Mouse (Mus musculus): ENCODE measurements around the gene Wee1. TPM values are rescaled to one million over a fixed set of nuclear protein-coding genes. Genes with fewer than 3 reads are reported as not detected.
"Not testable (repeated sequence)": the region's sequence is repeated elsewhere in the genome, so short reads cannot be mapped to it uniquely, and the experiment has no call there.

Gene Wee1
- 8.5 and 21.9 TPM in 2 replicates for total RNA-seq (2015; ENCODE audit: low replicate concordance)
- 6.8 and 9.5 TPM in 2 replicates for total RNA-seq (2017; ENCODE audit: low replicate concordance)

GRCm38 (mm10) chr7:110121516-110122288, at the start of gene Wee1:
Gene Wee1 (plus strand): TSS chr7:110122046.
- peak; percentile 90 for ATAC-seq (replicated peaks; ENCODE audit: low FRiP score, poor library complexity, severe bottlenecking)

- ATAC-seq (replicated peaks; ENCODE audit: low FRiP score, poor library complexity, severe bottlenecking) = no peak
Observed at GRCm38 (mm10) chr7:110078168-110078567, 43.7 kb upstream of the Wee1 start.

- peak; percentile 71 for ATAC-seq (replicated peaks; ENCODE audit: low FRiP score, poor library complexity, severe bottlenecking)
Observed at GRCm38 (mm10) chr7:110083386-110084165, 38.3 kb upstream of the Wee1 start.

- ATAC-seq (replicated peaks; ENCODE audit: low FRiP score, poor library complexity, severe bottlenecking) = no peak
Observed at GRCm38 (mm10) chr7:110085217-110085616, 36.6 kb upstream of the Wee1 start.

- ATAC-seq (replicated peaks; ENCODE audit: low FRiP score, poor library complexity, severe bottlenecking) = no peak
Observed at GRCm38 (mm10) chr7:110087914-110088313, 33.9 kb upstream of the Wee1 start.

- no peak for ATAC-seq (replicated peaks; ENCODE audit: low FRiP score, poor library complexity, severe bottlenecking)
Observed at GRCm38 (mm10) chr7:110091670-110092069, 30.2 kb upstream of the Wee1 start.

GRCm38 (mm10) chr7:110096332-110096731, 25.5 kb upstream of the Wee1 start:
- ATAC-seq (replicated peaks; ENCODE audit: low FRiP score, poor library complexity, severe bottlenecking) = no peak

- ATAC-seq (replicated peaks; ENCODE audit: low FRiP score, poor library complexity, severe bottlenecking) = no peak
Observed at GRCm38 (mm10) chr7:110097106-110097793, 24.6 kb upstream of the Wee1 start.

- ATAC-seq (replicated peaks; ENCODE audit: low FRiP score, poor library complexity, severe bottlenecking) = no peak
Observed at GRCm38 (mm10) chr7:110100854-110101253, 21.0 kb upstream of the Wee1 start.

- no peak for ATAC-seq (replicated peaks; ENCODE audit: low FRiP score, poor library complexity, severe bottlenecking)
Observed at GRCm38 (mm10) chr7:110101266-110101665, 20.6 kb upstream of the Wee1 start.

GRCm38 (mm10) chr7:110105041-110105440, 16.8 kb upstream of the Wee1 start:
- ATAC-seq (replicated peaks; ENCODE audit: low FRiP score, poor library complexity, severe bottlenecking) = no peak

- ATAC-seq (replicated peaks; ENCODE audit: low FRiP score, poor library complexity, severe bottlenecking) = no peak
Observed at GRCm38 (mm10) chr7:110106633-110107032, 15.2 kb upstream of the Wee1 start.

- not testable (repeated sequence) for ATAC-seq (replicated peaks; ENCODE audit: low FRiP score, poor library complexity, severe bottlenecking)
Observed at GRCm38 (mm10) chr7:110108524-110108923, 13.3 kb upstream of the Wee1 start.

GRCm38 (mm10) chr7:110108967-110109610, 12.8 kb upstream of the Wee1 start:
- ATAC-seq (replicated peaks; ENCODE audit: low FRiP score, poor library complexity, severe bottlenecking) = 0 out of 2 replicates have a peak, but pooled peaks have one; percentile 24

- ATAC-seq (replicated peaks; ENCODE audit: low FRiP score, poor library complexity, severe bottlenecking) = no peak
Observed at GRCm38 (mm10) chr7:110110061-110110656, 11.7 kb upstream of the Wee1 start.

- ATAC-seq (replicated peaks; ENCODE audit: low FRiP score, poor library complexity, severe bottlenecking) = no peak
Observed at GRCm38 (mm10) chr7:110114699-110115098, 7.1 kb upstream of the Wee1 start.

- no peak for ATAC-seq (replicated peaks; ENCODE audit: low FRiP score, poor library complexity, severe bottlenecking)
Observed at GRCm38 (mm10) chr7:110116731-110117291, 5.0 kb upstream of the Wee1 start.

- ATAC-seq (replicated peaks; ENCODE audit: low FRiP score, poor library complexity, severe bottlenecking) = no peak
Observed at GRCm38 (mm10) chr7:110118448-110118847, 3.4 kb upstream of the Wee1 start.

- no peak for ATAC-seq (replicated peaks; ENCODE audit: low FRiP score, poor library complexity, severe bottlenecking)
Observed at GRCm38 (mm10) chr7:110120157-110120784, 1.6 kb upstream of the Wee1 start.
